Mouse (Mus musculus): ENCODE results near the gene Hoxd3. TPM values are rescaled to one million over a fixed set of nuclear protein-coding genes. Genes with fewer than 3 reads are reported as not detected.

Hoxd3 gene
- polyA plus RNA-seq, 1 experiment, result 0.54 TPM

GRCm38 (mm10) chr2:74741979-74742277 lies 30.2 kb downstream of the Hoxd3 start:
- Histone ChIP-seq H3K36me3 (ENCODE audit: control insufficient read depth, insufficient read depth, low read length) (no peaks in the 10 kb centered on the region), H3K4me1 (replicated peaks; ENCODE audit: control insufficient read depth, insufficient read depth, low read length) (no peaks in the 10 kb centered on the region), H3K4me3 (ENCODE audit: control insufficient read depth, insufficient read depth, low read length) (no peak overlapping the region), H3K27ac (ENCODE audit: control insufficient read depth, insufficient read depth, low read length) (no peak overlapping the region), H3K27me3 (ENCODE audit: control insufficient read depth, insufficient read depth, low read length) (peaks cover 45% of the 10 kb centered on the region)
- no peak for DNase-seq
- TF ChIP-seq CTCF (IDR thresholded peaks at IDR 0.05; ENCODE audit: borderline replicate concordance, control insufficient read depth, extremely low read depth, insufficient read depth, low read length, poor library complexity) (no peak), POLR2A (IDR thresholded peaks at IDR 0.05; ENCODE audit: control insufficient read depth, extremely low read depth, insufficient read depth, low read length, poor library complexity) (no peak)

GRCm38 (mm10) chr2:74745540-74746297 lies 34.0 kb downstream of the Hoxd3 start:
- H3K36me3 ChIP-seq (ENCODE audit: control insufficient read depth, insufficient read depth, low read length), result no peaks in the 10 kb centered on the region
- DNase-seq, result no peak
- TF ChIP-seq POLR2A (IDR thresholded peaks at IDR 0.05; ENCODE audit: control insufficient read depth, extremely low read depth, insufficient read depth, low read length, poor library complexity) (no peak), CTCF (IDR thresholded peaks at IDR 0.05; ENCODE audit: borderline replicate concordance, control insufficient read depth, extremely low read depth, insufficient read depth, low read length, poor library complexity) (no peak)
- H3K27me3 ChIP-seq (ENCODE audit: control insufficient read depth, insufficient read depth, low read length), result peaks cover 20% of the 10 kb centered on the region
- H3K4me3 ChIP-seq (ENCODE audit: control insufficient read depth, insufficient read depth, low read length), result no peak overlapping the region
- H3K4me1 ChIP-seq (replicated peaks; ENCODE audit: control insufficient read depth, insufficient read depth, low read length), result no peaks in the 10 kb centered on the region; the same call in 1 of the 2 replicates
- H3K27ac ChIP-seq (ENCODE audit: control insufficient read depth, insufficient read depth, low read length), result no peak overlapping the region
- 32% methylated on average over 6 of the region's 6 CpGs for WGBS

GRCm38 (mm10) chr2:74746298-74746921 lies 34.7 kb downstream of the Hoxd3 start:
- H3K4me3 ChIP-seq (ENCODE audit: control insufficient read depth, insufficient read depth, low read length), result no peak overlapping the region
- 11% methylated on average over 58 of the region's 58 CpGs for WGBS
- TF ChIP-seq POLR2A (IDR thresholded peaks at IDR 0.05; ENCODE audit: control insufficient read depth, extremely low read depth, insufficient read depth, low read length, poor library complexity) (no peak), CTCF (IDR thresholded peaks at IDR 0.05; ENCODE audit: borderline replicate concordance, control insufficient read depth, extremely low read depth, insufficient read depth, low read length, poor library complexity) (no peak)
- no peaks in the 10 kb centered on the region for H3K36me3 ChIP-seq (ENCODE audit: control insufficient read depth, insufficient read depth, low read length)
- no peaks in the 10 kb centered on the region; the same call in 1 of the 2 replicates for H3K4me1 ChIP-seq (replicated peaks; ENCODE audit: control insufficient read depth, insufficient read depth, low read length)
- no peak overlapping the region for H3K27ac ChIP-seq (ENCODE audit: control insufficient read depth, insufficient read depth, low read length)
- DNase-seq, result no peak
- peaks cover 16% of the 10 kb centered on the region; the same call in 1 of the 2 replicates for H3K27me3 ChIP-seq (ENCODE audit: control insufficient read depth, insufficient read depth, low read length)

GRCm38 (mm10) chr2:74747006-74747405 lies 35.3 kb downstream of the Hoxd3 start:
- Histone ChIP-seq H3K4me3 (ENCODE audit: control insufficient read depth, insufficient read depth, low read length) (no peak overlapping the region), H3K36me3 (ENCODE audit: control insufficient read depth, insufficient read depth, low read length) (no peaks in the 10 kb centered on the region), H3K4me1 (replicated peaks; ENCODE audit: control insufficient read depth, insufficient read depth, low read length) (no peaks in the 10 kb centered on the region; the same call in 1 of the 2 replicates), H3K27ac (ENCODE audit: control insufficient read depth, insufficient read depth, low read length) (no peak overlapping the region), H3K27me3 (ENCODE audit: control insufficient read depth, insufficient read depth, low read length) (peaks cover 16% of the 10 kb centered on the region; the same call in 1 of the 2 replicates)
- TF ChIP-seq POLR2A (IDR thresholded peaks at IDR 0.05; ENCODE audit: control insufficient read depth, extremely low read depth, insufficient read depth, low read length, poor library complexity) (no peak), CTCF (IDR thresholded peaks at IDR 0.05; ENCODE audit: borderline replicate concordance, control insufficient read depth, extremely low read depth, insufficient read depth, low read length, poor library complexity) (no peak)
- DNase-seq, result no peak
- 14% methylated on average over 24 of the region's 24 CpGs for WGBS

GRCm38 (mm10) chr2:74747661-74748141 lies 36.0 kb downstream of the Hoxd3 start:
- no peak overlapping the region for H3K27ac ChIP-seq (ENCODE audit: control insufficient read depth, insufficient read depth, low read length)
- no peak for TF ChIP-seq POLR2A (IDR thresholded peaks at IDR 0.05; ENCODE audit: control insufficient read depth, extremely low read depth, insufficient read depth, low read length, poor library complexity)
- no peak for TF ChIP-seq CTCF (IDR thresholded peaks at IDR 0.05; ENCODE audit: borderline replicate concordance, control insufficient read depth, extremely low read depth, insufficient read depth, low read length, poor library complexity)
- H3K36me3 ChIP-seq (ENCODE audit: control insufficient read depth, insufficient read depth, low read length), result no peaks in the 10 kb centered on the region
- peaks cover 20% of the 10 kb centered on the region; the same call in 1 of the 2 replicates for H3K27me3 ChIP-seq (ENCODE audit: control insufficient read depth, insufficient read depth, low read length)
- WGBS, result 44% methylated on average over 11 of the region's 11 CpGs
- no peaks in the 10 kb centered on the region; the same call in 1 of the 2 replicates for H3K4me1 ChIP-seq (replicated peaks; ENCODE audit: control insufficient read depth, insufficient read depth, low read length)
- H3K4me3 ChIP-seq (ENCODE audit: control insufficient read depth, insufficient read depth, low read length), result no peak overlapping the region
- no peak for DNase-seq

- WGBS, result 29% methylated on average over 9 of the region's 9 CpGs
- no peaks in the 10 kb centered on the region; the same call in 1 of the 2 replicates for H3K4me1 ChIP-seq (replicated peaks; ENCODE audit: control insufficient read depth, insufficient read depth, low read length)
- H3K4me3 ChIP-seq (ENCODE audit: control insufficient read depth, insufficient read depth, low read length), result no peak overlapping the region
- peaks cover 27% of the 10 kb centered on the region; the same call in 1 of the 2 replicates for H3K27me3 ChIP-seq (ENCODE audit: control insufficient read depth, insufficient read depth, low read length)
- no peak for DNase-seq
- no peaks in the 10 kb centered on the region for H3K36me3 ChIP-seq (ENCODE audit: control insufficient read depth, insufficient read depth, low read length)
- TF ChIP-seq CTCF (IDR thresholded peaks at IDR 0.05; ENCODE audit: borderline replicate concordance, control insufficient read depth, extremely low read depth, insufficient read depth, low read length, poor library complexity), result no peak
- TF ChIP-seq POLR2A (IDR thresholded peaks at IDR 0.05; ENCODE audit: control insufficient read depth, extremely low read depth, insufficient read depth, low read length, poor library complexity), result no peak
- H3K27ac ChIP-seq (ENCODE audit: control insufficient read depth, insufficient read depth, low read length), result no peak overlapping the region
Measured at GRCm38 (mm10) chr2:74748436-74748995, 36.8 kb downstream of the Hoxd3 start.
